Mouse (Mus musculus) liver, embryonic 15.5 days (tissue): Measurements from ENCODE around the gene Gm21319. TPM values are rescaled to one million over a fixed set of nuclear protein-coding genes. Genes with fewer than 3 reads are reported as not detected.
"Not testable (repeated sequence)": the region's sequence is repeated elsewhere in the genome, so short reads cannot be mapped to it uniquely, and the experiment has no call there.

ENCODE experiments used
- ATAC-seq: fragments of 200-750 bp; cut with Nextera tagmentation; 2 replicates; pipeline ENCODE4 v1.8.0; 2017; ENCODE audit warnings: moderate number of reproducible peaks, mild to moderate bottlenecking, moderate library complexity; ENCODE audit not compliant: insufficient read depth
- H3K27ac ChIP-seq: fragments of 300-500 bp; sonication (generic); replicated peaks from 2 replicates; pipeline ENCODE4 v1.5.1; 2015; ENCODE audit warnings: mild to moderate bottlenecking, inconsistent platforms
- H3K27me3 ChIP-seq: fragments of 300-500 bp; sonication (generic); 2 replicates; pipeline ENCODE4 v1.6.1; 2015; ENCODE audit warnings: mild to moderate bottlenecking, inconsistent platforms
- H3K36me3 ChIP-seq: fragments of 300-500 bp; sonication (generic); replicated peaks from 2 replicates; pipeline ENCODE4 v1.6.1; 2015; ENCODE audit warnings: moderate library complexity, mild to moderate bottlenecking, inconsistent platforms
- H3K4me1 ChIP-seq: fragments of 300-500 bp; sonication (generic); replicated peaks from 2 replicates; pipeline ENCODE4 v1.6.1; 2015; ENCODE audit warnings: inconsistent platforms
- H3K4me2 ChIP-seq: fragments of 300-500 bp; sonication (generic); 2 replicates; pipeline ENCODE4 v1.6.1; 2015; ENCODE audit warnings: moderate library complexity, mild to moderate bottlenecking, inconsistent platforms
- H3K4me3 ChIP-seq: fragments of 300-500 bp; sonication (generic); replicated peaks from 2 replicates; pipeline ENCODE4 v1.5.1; 2015; ENCODE audit warnings: mild to moderate bottlenecking, inconsistent platforms
- H3K9ac ChIP-seq: fragments of 300-500 bp; sonication (generic); 2 replicates; pipeline ENCODE4 v1.6.1; 2015; ENCODE audit warnings: moderate library complexity, mild to moderate bottlenecking, inconsistent platforms
- H3K9me3 ChIP-seq: fragments of 300-500 bp; sonication (generic); replicated peaks from 2 replicates; pipeline ENCODE4 v1.6.1; 2016; ENCODE audit warnings: inconsistent platforms
- WGBS: fragments of 180-500 bp; shearing (Covaris S2); methylation state at CpG from one replicate; pipeline ENCODE4 v1.1.7; 2015; ENCODE audit warnings: mixed read lengths; ENCODE audit not compliant: insufficient replicate concordance; 5-methylcytosine and 5-hydroxymethylcytosine counted together
- polyA plus RNA-seq: library from polyadenylated mRNA; unstranded; fragments of >200 nt; fragmentation: Nextera tagmentation; extraction: Ambion mirVana; gene quantifications from 2 replicates; pipeline ENCODE4 v1.2.1, GENCODE M21; 2015

Gm21319 gene
- polyA plus RNA-seq, result not detected in 2 replicates

DNA sequence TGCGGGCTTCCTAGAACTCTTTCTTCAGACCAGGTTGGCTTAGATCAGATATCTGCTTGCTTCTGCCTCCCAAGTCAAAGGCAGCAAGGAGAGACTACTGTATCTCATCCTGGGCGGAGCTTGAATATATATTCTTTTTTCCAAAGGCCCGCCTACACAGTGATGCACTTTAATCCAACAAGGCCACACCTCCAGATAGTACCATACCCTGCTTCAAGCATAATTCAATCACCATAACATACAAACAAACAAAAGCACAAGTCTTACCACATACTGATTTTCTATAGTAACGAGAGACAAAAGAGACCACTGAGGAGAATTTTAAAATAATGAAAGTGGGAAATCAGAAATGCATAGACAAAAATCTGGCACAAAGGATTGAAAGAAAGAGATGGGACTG lies at the start of gene Gm21319:
TSS of gene Gm21319 (minus strand) at position 101 of the 400 bp plus-strand sequence.
- WGBS, result 64% methylated on average over 4 of the region's 4 CpGs
- not testable (repeated sequence) for H3K9me3 ChIP-seq, H3K9ac ChIP-seq, H3K4me2 ChIP-seq, H3K27ac ChIP-seq, H3K4me1 ChIP-seq, H3K4me3 ChIP-seq, H3K36me3 ChIP-seq, H3K27me3 ChIP-seq, ATAC-seq

DNA sequence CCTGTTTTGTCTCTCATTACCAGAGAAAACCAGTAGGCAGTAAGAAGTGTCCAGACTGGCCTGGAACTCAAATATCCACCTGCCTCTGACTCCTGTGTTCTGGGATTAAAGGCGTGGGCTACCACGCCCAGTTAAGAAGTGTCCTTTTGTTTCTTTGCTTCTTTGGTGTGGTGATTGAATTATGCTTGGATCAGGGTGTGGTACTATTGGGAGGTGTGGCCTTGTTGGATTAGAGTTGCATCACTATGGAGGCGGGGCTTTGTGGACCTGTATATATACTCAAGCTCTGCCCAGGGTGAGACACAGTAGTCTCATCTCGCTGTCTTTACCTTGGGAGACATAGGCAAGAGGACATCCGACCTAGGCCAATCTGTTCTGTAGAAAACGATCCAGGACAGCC lies 40.7 kb upstream of the Gm21319 start, which contains the start of gene BB287469:
TSS of gene BB287469 (plus strand) at position 301 of the 400 bp plus-strand sequence.
- not testable (repeated sequence) for H3K27me3 ChIP-seq

DNA sequence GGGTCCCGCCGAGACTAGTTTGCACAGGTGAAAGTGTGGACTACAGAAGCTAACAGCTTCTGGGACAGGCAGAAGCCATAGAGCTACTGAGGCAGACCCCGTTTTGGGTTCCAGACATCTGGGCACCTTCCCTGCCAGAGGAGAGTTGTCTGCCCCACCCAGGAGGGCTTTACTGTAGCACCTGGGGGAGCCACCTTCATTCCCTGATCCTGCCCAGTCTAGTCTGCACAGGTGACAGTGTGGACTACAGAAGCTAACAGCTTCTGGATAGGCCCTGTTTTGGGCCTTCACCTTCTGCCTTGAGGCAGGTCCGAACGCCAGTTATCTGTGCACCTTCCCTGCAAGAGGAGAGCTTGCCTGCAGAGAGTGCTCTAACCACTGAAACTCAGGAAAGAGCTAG lies 22.4 kb upstream of the Gm21319 start:
- H3K27me3 ChIP-seq, H3K4me3 ChIP-seq, H3K27ac ChIP-seq, ATAC-seq, H3K36me3 ChIP-seq, H3K9me3 ChIP-seq, H3K4me1 ChIP-seq, H3K4me2 ChIP-seq, H3K9ac ChIP-seq: not testable (repeated sequence)
- 65% methylated on average over 5 of the region's 5 CpGs for WGBS

More for the DNA sequence above, 40.7 kb upstream of the Gm21319 start, which contains the start of gene BB287469:
- H3K9ac ChIP-seq, H3K4me1 ChIP-seq, H3K4me3 ChIP-seq, H3K9me3 ChIP-seq, ATAC-seq, H3K27ac ChIP-seq, H3K4me2 ChIP-seq, H3K36me3 ChIP-seq: not testable (repeated sequence)
- 56% methylated on average over 5 of the region's 6 CpGs for WGBS

- H3K4me3 ChIP-seq, H3K4me2 ChIP-seq, H3K27ac ChIP-seq, ATAC-seq, H3K9ac ChIP-seq, H3K36me3 ChIP-seq, H3K4me1 ChIP-seq, H3K27me3 ChIP-seq, H3K9me3 ChIP-seq: not testable (repeated sequence)
- 58% methylated on average over 1 of the region's 1 CpGs for WGBS
Measured at GRCm38 (mm10) chr12:87795212-87795611, 19.7 kb upstream of the Gm21319 start, which contains the start of gene Gm21936. Gene Gm21936 (plus strand): TSS chr12:87795512.

Other genes with a start within 250 kb of the Gm21319 start
- not detected in 2 replicates for gene Oog1, start 173.1 kb downstream of the Gm21319 start, polyA plus RNA-seq
- 0.05 TPM in 1 of 2 replicates, not detected in the other for gene Gm4027, start 156.9 kb downstream of the Gm21319 start, polyA plus RNA-seq
- gene Gm16381, start 131.1 kb downstream of the Gm21319 start, polyA plus RNA-seq, result not detected in 2 replicates
- gene Gm21936, start 19.8 kb upstream of the Gm21319 start, polyA plus RNA-seq, result not detected in 2 replicates
- gene BB287469, start 40.8 kb upstream of the Gm21319 start, polyA plus RNA-seq, result not detected in 2 replicates
- not detected in 2 replicates for gene Gm2001, start 66.6 kb upstream of the Gm21319 start, polyA plus RNA-seq
- not detected in 2 replicates for gene Gm2016, start 98.3 kb upstream of the Gm21319 start, polyA plus RNA-seq
- not detected in 2 replicates for gene Gm2022, start 119.6 kb upstream of the Gm21319 start, polyA plus RNA-seq
- gene Gm2035, start 144.1 kb upstream of the Gm21319 start, polyA plus RNA-seq, result not detected in 2 replicates
- not detected in 2 replicates for gene Gm2042, start 178.3 kb upstream of the Gm21319 start, polyA plus RNA-seq
- not detected in 2 replicates for gene Gm2075, start 236.1 kb upstream of the Gm21319 start, polyA plus RNA-seq
- not detected in 2 replicates for gene Gm6803, start 243.0 kb upstream of the Gm21319 start, polyA plus RNA-seq